Mouse (Mus musculus) lung, postnatal 4 days (tissue): ENCODE measurements around the gene Wnt10a.
A peak's percentile ranks its signal among the peaks of the same experiment; 100 is the strongest.
"Not testable (repeated sequence)": the region's sequence is repeated elsewhere in the genome, so short reads cannot be mapped to it uniquely, and the experiment has no call there.

ENCODE experiments used
- DNase-seq, 2 experiments: peaks; one replicate each; pipeline ENCODE4 v3.0.0; 2021

Wnt10a gene

GRCm38 (mm10) chr1:74788603-74789176, 2.6 kb upstream of the Wnt10a start:
- no peak for DNase-seq

GRCm38 (mm10) chr1:74790095-74790494, 1.2 kb upstream of the Wnt10a start:
- no peak for DNase-seq

- no peak for DNase-seq
Observed at GRCm38 (mm10) chr1:74792831-74793660, 1.7 kb downstream of the Wnt10a start.

GRCm38 (mm10) chr1:74794487-74795144, 3.3 kb downstream of the Wnt10a start:
- no peak for DNase-seq

GRCm38 (mm10) chr1:74795145-74795529, 3.8 kb downstream of the Wnt10a start:
- DNase-seq, result no peak

GRCm38 (mm10) chr1:74797459-74797858, 6.1 kb downstream of the Wnt10a start:
- peak; percentile 36 to 78 for DNase-seq

- DNase-seq, result no peak
Observed at GRCm38 (mm10) chr1:74800424-74800888, 9.1 kb downstream of the Wnt10a start.

GRCm38 (mm10) chr1:74801631-74802140, 10.4 kb downstream of the Wnt10a start:
- no peak for DNase-seq

GRCm38 (mm10) chr1:74802795-74803656, 11.7 kb downstream of the Wnt10a start:
- peak; percentile 80 to 83 for DNase-seq

GRCm38 (mm10) chr1:74804211-74804870, 13.0 kb downstream of the Wnt10a start:
- DNase-seq, result no peak

- DNase-seq, result no peak
Observed at GRCm38 (mm10) chr1:74805340-74805835, 14.1 kb downstream of the Wnt10a start.

GRCm38 (mm10) chr1:74805843-74806242, 14.5 kb downstream of the Wnt10a start:
- DNase-seq, result no peak

GRCm38 (mm10) chr1:74806360-74807311, 15.3 kb downstream of the Wnt10a start:
- peak in 1 of 2 experiments; percentile 30 for DNase-seq

GRCm38 (mm10) chr1:74807551-74808071, 16.3 kb downstream of the Wnt10a start:
- peak in 1 of 2 experiments; percentile 27 for DNase-seq

GRCm38 (mm10) chr1:74808078-74808477, 16.8 kb downstream of the Wnt10a start:
- DNase-seq, result peak; percentile 89 to 93

- DNase-seq, result no peak
Observed at GRCm38 (mm10) chr1:74809007-74809406, 17.7 kb downstream of the Wnt10a start.

GRCm38 (mm10) chr1:74814931-74815647, 23.8 kb downstream of the Wnt10a start:
- no peak for DNase-seq

- not testable (repeated sequence) for DNase-seq
Observed at GRCm38 (mm10) chr1:74815965-74816364, 24.6 kb downstream of the Wnt10a start.

- DNase-seq, result peak; percentile 93
Observed at GRCm38 (mm10) chr1:74816612-74817199, 25.4 kb downstream of the Wnt10a start.
